Comparison of ENCODE assay signal across 21 mouse cellular contexts in the genomic region with DNA sequence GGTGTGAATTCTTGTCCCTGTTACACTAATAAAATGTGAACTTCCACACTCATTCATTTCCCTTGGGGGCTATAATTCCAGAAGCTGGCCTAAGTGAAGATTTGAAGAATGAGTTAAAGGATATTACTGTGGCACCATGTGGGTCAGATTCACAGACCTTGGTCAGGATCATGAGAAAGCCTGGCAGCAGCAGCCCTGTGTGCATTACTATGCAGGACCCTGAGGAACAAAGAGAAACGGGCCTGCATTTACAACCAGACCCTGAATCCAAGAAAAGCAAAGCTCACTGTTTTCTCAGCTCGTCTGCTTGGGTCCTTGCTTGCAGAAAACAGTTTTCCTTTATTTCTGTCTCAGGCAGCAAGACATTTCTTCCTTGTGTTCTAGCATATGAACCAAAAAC.
"Had no signal": no experiment of that assay in that cellular context is flagged by ENCODE, and none has a peak within 500 bp of the region (broad histone marks: within the 10 kb centered on the region; RNA-seq: fewer than 3 reads in every experiment).

No protein-coding gene starts in this region.

- H3K9me3 ChIP-seq: kidney, embryonic 15.5 days; liver, embryonic 13.5 days; midbrain, embryonic 12.5 days; midbrain, embryonic 15.5 days; neural tube, embryonic 13.5 days; stomach, embryonic 15.5 days had no signal

- H3K4me1 ChIP-seq: kidney, embryonic 15.5 days; liver, embryonic 13.5 days; midbrain, embryonic 12.5 days; midbrain, embryonic 15.5 days; neural tube, embryonic 13.5 days had no signal

- H3K4me3 ChIP-seq: kidney, embryonic 15.5 days; liver, embryonic 13.5 days; midbrain, embryonic 12.5 days; midbrain, embryonic 15.5 days; myocyte; neural tube, embryonic 13.5 days; stomach, embryonic 15.5 days had no signal

- ATAC-seq: midbrain, embryonic 15.5 days had no signal

- H3K4me2 ChIP-seq: kidney, embryonic 15.5 days; liver, embryonic 13.5 days; midbrain, embryonic 12.5 days; midbrain, embryonic 15.5 days; neural tube, embryonic 13.5 days; stomach, embryonic 15.5 days had no signal

- H3K27me3 ChIP-seq: kidney, embryonic 15.5 days; liver, embryonic 13.5 days; midbrain, embryonic 12.5 days; midbrain, embryonic 15.5 days; neural tube, embryonic 13.5 days; stomach, embryonic 15.5 days had no signal

- H3K36me3 ChIP-seq: liver, embryonic 13.5 days; midbrain, embryonic 12.5 days; midbrain, embryonic 15.5 days; neural tube, embryonic 13.5 days; stomach, embryonic 15.5 days had no signal

- H3K9ac ChIP-seq: kidney, embryonic 15.5 days; liver, embryonic 13.5 days; midbrain, embryonic 12.5 days; midbrain, embryonic 15.5 days; neural tube, embryonic 13.5 days; stomach, embryonic 15.5 days had no signal

- DNase-seq: kidney, adult 11 months; kidney, adult 8-10 months; kidney, postnatal 10 days; kidney, postnatal 36 days; left cerebral cortex, postnatal 4 days; liver, embryonic 13.5 days; lung, adult 2 months; lung, postnatal 14 days; lung, postnatal 4 days; retina, postnatal 1 day; right cerebral cortex, postnatal 25 days; spleen, adult 18-20 months; thymus, adult 18-20 months; thymus, postnatal 14 days; thymus, postnatal 4 days had no signal

- H3K27ac ChIP-seq: kidney, embryonic 15.5 days; liver, embryonic 13.5 days; midbrain, embryonic 12.5 days; midbrain, embryonic 15.5 days; neural tube, embryonic 13.5 days; stomach, embryonic 15.5 days had no signal
